Mouse (Mus musculus): ENCODE measurements around the gene Mapk12.

DNA sequence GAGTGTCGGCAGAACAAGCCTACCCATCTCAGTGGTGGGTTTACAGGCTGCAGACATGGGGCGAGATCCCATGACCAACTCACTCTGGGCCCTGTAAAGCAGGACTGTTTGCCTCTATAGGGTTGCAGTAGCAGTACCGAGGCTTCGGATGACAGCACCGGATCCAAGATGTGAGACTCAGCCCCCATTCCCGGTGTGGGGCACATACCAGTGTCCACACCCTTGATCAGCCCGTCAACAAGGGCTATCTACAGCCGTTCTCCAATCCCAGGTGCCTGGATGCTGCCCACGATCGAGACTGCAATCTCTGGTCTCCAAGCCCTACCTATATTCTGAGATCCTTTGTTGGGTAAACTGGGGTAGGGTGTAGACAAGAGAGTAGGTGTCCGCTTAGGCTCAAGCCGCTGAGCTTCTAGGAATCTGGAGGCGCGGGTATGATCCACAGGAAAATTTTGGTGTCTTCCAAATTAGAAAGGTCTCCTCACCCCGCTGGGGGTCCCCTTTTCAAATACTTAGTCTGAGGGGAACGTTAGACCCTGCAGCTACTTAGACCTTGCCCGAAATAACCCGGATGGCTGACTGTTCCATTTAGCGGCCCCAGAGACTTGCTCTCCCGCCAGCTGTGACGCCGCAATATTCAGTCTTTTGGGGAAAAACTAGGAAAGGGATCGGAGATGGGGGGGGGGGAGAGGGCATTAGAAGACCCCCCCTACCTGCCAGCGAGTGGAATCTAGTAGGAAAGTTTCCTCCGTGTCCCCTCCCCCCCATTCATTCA, 8.2 kb upstream of the Mapk12 start:
- TF ChIP-seq CTCF (conservative IDR thresholded peaks at IDR 0.05; ENCODE audit: low read length) (no peak), POU5F1 (IDR thresholded peaks at IDR 0.05; ENCODE audit: borderline replicate concordance, low read length) (no peak), NANOG (IDR thresholded peaks at IDR 0.05; ENCODE audit: borderline replicate concordance, low read length) (no peak)
